Mouse (Mus musculus): ENCODE measurements around the gene 2010300C02Rik.

2010300C02Rik gene

GRCm38 (mm10) chr1:37711596-37712356 is 8.1 kb downstream of the 2010300C02Rik start:
- DNase-seq (ENCODE audit: low read depth, low spot score) = no peak

DNA sequence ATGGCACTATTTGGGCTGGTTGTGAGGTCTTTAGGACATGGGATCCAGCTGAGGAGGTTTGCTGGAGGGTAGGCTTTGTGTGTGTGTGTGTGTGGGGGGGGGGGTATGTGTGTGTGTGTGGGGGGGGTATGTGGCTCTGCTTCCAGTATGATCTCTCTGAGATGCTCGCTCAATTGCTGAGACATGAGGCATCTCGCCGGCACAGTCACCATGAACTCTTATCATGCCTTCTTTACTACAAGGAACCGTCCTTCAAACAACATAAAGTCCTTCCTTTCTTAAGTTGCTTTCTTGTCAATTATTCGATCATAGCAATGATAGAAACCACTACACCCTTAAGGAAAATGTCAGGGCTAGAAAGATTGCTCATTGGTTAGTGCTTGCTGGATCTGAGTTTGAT is 8.8 kb downstream of the 2010300C02Rik start:
- no peak for DNase-seq (ENCODE audit: low read depth, low spot score)

- no peak for DNase-seq (ENCODE audit: low read depth, low spot score)
Observed at GRCm38 (mm10) chr1:37709736-37710135, 10.1 kb downstream of the 2010300C02Rik start.

DNA sequence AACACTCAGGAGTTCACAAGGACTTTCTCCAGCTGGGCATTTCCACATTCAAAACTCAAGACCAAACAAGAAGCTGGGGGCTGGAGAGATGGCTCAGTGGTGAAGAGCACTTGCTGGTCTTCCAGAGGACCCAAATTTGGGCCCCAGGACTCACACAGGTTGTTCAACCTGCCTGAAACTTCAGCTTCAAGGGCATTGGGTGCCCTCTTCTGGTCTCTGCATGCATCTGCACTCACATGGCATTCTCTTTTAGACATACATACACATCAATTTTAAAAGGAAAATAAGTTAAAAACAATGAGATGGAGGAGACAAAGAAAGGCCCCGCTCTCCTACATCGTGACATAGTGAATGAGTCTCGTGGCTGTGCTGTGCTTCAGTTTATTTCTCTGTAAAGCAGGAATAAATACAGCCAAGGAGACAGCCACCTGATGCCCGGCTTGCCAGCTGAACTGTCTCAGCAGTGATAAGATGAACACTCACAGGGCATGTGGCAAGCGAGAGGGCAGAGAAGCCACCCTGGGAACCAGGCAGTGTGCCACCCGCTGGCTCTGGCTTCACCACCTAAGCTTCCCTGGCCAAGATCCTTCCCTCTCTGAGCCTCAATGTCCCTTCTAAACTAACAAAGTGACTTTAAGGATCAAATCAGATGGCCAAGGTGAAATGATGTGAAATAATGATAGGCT is 11.5 kb downstream of the 2010300C02Rik start:
- no peak for DNase-seq (ENCODE audit: low read depth, low spot score)

GRCm38 (mm10) chr1:37702326-37702725 is 17.6 kb downstream of the 2010300C02Rik start:
- no peak for DNase-seq (ENCODE audit: low read depth, low spot score)

DNA sequence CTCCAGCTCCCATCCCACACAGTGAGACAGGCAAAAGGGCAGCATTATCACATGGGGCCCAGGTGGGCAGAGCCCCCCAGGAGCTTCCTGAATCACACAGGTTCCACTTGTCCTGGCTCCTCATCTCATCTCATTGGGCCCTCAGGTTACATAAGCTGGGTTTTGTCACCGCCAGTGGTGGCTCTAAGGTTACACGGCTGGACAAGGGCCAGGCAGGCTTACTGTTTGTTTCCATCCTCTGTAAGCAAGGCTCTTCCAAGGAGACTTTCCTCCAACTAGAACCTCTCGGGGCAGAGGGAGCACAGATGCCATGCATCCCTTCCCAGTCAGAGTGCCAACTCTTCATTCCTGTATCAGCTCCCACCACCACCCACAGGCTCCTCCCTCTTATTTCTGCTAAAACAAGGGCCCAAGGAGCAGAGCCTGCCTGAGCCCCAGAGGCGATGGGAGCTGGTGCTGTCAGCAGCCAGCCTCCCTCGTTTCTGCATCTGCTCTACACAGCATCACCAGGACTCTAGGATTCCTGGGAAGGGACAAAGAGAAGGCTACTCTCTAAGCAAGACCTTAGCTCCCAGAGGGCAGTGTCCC is 20.9 kb downstream of the 2010300C02Rik start:
- DNase-seq (ENCODE audit: low read depth, low spot score) = no peak

- no peak for DNase-seq (ENCODE audit: low read depth, low spot score)
Observed at GRCm38 (mm10) chr1:37698186-37698839, 21.6 kb downstream of the 2010300C02Rik start.

- no peak for DNase-seq (ENCODE audit: low read depth, low spot score)
Observed at GRCm38 (mm10) chr1:37696918-37697317, 23.0 kb downstream of the 2010300C02Rik start.

- DNase-seq (ENCODE audit: low read depth, low spot score) = no peak
Observed at GRCm38 (mm10) chr1:37695732-37696131, 24.2 kb downstream of the 2010300C02Rik start.

GRCm38 (mm10) chr1:37694417-37694816 is 25.5 kb downstream of the 2010300C02Rik start:
- DNase-seq (ENCODE audit: low read depth, low spot score) = no peak

DNA sequence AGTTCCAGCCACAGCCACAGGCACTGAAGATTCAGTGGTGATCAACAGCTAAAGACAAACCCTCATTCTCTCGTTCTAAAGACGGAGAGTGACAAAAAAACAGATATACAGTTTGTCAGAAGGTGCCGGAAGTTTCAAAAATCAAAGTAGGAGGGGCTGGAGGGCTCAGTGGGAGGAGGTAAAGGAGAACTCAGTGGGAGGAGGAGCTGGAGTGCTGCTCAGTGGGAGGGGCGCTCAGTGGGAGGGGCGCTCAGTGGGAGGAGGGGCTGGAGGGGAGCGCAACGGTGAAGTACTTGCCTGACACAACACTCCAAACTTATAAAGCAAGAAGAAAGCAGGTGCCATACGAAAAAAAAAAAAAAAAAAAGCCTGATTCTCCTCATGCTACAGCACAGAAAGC is 28.7 kb downstream of the 2010300C02Rik start:
- no peak for DNase-seq (ENCODE audit: low read depth, low spot score)

- no peak for DNase-seq (ENCODE audit: low read depth, low spot score)
Observed at GRCm38 (mm10) chr1:37690665-37691064, 29.2 kb downstream of the 2010300C02Rik start.

DNA sequence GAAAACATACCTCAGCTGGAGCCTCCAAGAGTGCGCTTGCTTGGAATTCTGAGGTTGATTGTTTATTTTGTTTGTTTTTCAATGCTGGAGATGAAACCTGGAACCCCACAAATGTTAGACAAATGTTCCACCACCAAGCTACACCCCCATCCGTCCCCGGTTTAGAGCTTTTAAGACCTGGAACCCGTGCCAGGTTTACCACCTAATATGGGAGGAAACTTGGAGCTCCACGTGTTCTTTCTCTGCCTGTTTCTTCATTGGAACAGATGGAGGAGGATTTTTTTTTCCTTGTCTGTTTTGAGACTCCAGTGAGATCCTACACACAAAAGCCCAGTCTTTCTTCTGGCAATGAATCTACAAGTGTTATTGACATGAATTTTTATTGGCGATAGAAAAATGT is 30.2 kb downstream of the 2010300C02Rik start:
- no peak for DNase-seq (ENCODE audit: low read depth, low spot score)

DNA sequence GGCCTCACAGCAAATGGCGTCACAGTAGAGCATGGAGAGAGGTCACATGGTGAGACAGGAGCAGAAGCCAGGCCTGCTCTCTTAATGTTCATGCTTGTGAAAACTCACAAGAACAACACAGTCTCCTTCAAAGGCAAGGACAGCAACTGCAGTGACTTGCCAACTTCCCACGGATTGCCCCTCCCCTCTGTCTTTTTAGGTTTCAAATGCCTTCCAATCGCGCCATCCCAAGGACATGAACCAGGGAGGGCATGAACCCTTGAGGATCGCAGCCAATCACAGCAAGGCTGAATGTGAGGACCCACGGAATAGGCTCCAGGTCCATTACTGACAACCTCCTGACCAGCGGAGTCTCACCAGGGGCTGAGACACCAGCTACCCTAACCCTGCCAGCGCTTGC is 31.5 kb downstream of the 2010300C02Rik start:
- DNase-seq (ENCODE audit: low read depth, low spot score) = no peak

DNA sequence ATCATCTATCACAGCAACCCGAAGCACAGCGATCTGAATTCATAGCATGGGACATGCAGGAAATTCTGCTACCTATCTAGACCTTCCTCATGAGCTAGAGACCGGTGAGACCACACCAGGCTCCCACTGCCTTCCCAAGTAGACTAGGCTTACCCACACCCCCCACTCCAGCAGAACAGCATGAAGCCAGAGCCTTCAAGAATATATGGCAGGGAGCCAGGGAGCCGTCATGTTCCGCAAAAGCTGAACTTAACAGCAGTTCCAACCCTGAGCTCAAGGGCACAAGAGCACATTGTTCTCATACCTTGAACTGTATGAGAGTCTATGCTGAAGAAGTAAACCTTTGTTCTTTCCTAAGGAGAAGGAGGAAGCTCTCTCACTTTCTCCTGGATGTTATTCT is 32.4 kb downstream of the 2010300C02Rik start:
- no peak for DNase-seq (ENCODE audit: low read depth, low spot score)

- no peak for DNase-seq (ENCODE audit: low read depth, low spot score)
Observed at GRCm38 (mm10) chr1:37686953-37687441, 32.9 kb downstream of the 2010300C02Rik start.

- peak; percentile 57 for DNase-seq (ENCODE audit: low read depth, low spot score)
Observed at GRCm38 (mm10) chr1:37678327-37679123, 41.4 kb downstream of the 2010300C02Rik start.

GRCm38 (mm10) chr1:37676967-37677512 is 42.8 kb downstream of the 2010300C02Rik start:
- no peak for DNase-seq (ENCODE audit: low read depth, low spot score)

DNA sequence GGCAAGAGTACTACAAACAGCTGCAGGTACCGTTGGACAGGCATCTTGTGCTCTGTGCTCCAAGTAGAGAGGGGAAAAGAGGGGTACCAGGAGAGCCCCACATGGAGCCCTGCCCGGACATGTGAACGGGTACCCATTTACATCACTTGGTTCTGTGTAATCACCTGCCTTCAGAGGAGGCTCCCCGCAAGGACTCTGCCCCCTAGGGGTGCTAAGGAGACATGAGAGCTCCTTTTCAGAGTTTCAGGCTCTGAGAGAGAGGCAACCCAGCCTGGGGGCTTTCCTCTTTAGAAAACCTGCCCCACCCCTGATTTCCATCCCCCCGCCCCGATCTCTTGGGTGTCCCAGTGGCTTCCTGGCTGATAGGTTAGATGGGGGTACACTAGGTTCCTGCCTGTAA is 44.4 kb downstream of the 2010300C02Rik start:
- no peak for DNase-seq (ENCODE audit: low read depth, low spot score)

DNA sequence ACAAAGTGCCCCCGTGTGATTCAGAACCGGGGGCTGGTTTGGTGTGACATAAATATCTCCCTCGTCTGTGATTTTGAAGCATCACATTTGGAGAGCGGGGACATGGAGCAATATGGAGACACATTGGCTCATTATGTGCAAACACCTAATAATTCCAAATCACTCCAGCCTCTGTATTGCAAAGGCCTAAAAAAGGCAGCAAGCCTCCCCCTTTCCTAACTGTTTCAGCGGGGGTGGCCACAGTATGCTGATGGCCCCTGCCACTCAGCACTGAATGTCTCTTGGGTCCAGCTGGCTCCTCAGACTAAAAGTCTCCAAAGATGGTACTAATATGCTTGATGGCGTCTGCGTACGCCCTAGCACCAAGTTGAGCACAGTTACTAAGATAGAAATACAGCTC is 45.6 kb downstream of the 2010300C02Rik start:
- no peak for DNase-seq (ENCODE audit: low read depth, low spot score)

GRCm38 (mm10) chr1:37671316-37671715 is 48.6 kb downstream of the 2010300C02Rik start:
- no peak for DNase-seq (ENCODE audit: low read depth, low spot score)

Data from embryo, embryonic 11.5 days (tissue).